Mouse (Mus musculus) hindbrain, embryonic 10.5 days (tissue): Measurements from ENCODE around the gene Arhgef19. TPM values are rescaled to one million over a fixed set of nuclear protein-coding genes. Genes with fewer than 3 reads are reported as not detected.

Source experiments
- DNase-seq: peaks from one replicate; pipeline ENCODE4 v3.0.0-alpha.2; 2017; ENCODE audit warnings: low spot score
- H3K27ac ChIP-seq: fragments of 300-500 bp; sonication (generic); 2 replicates; pipeline ENCODE4 v1.5.1; 2016; ENCODE audit warnings: mild to moderate bottlenecking, moderate library complexity
- H3K27me3 ChIP-seq: fragments of 300-500 bp; sonication (generic); 2 replicates; pipeline ENCODE4 v1.6.1; 2016; ENCODE audit warnings: mild to moderate bottlenecking; ENCODE audit not compliant: poor library complexity, insufficient read depth, severe bottlenecking
- H3K36me3 ChIP-seq: fragments of 300-500 bp; sonication (generic); 2 replicates; pipeline ENCODE4 v1.6.1; 2016; ENCODE audit warnings: mild to moderate bottlenecking, moderate library complexity
- H3K4me1 ChIP-seq: fragments of 300-500 bp; sonication (generic); replicated peaks from 2 replicates; pipeline ENCODE4 v1.6.1; 2016; ENCODE audit warnings: mild to moderate bottlenecking
- H3K4me3 ChIP-seq: fragments of 300-500 bp; sonication (generic); 2 replicates; pipeline ENCODE4 v1.5.1; 2016; ENCODE audit warnings: mild to moderate bottlenecking, moderate library complexity
- H3K9me3 ChIP-seq: fragments of 300-500 bp; sonication (generic); 2 replicates; pipeline ENCODE4 v1.6.1; 2016; ENCODE audit warnings: mild to moderate bottlenecking, moderate library complexity
- WGBS: fragments of 180-500 bp; shearing (Covaris S2); methylation state at CpG from one replicate; pipeline ENCODE4 v1.1.7; 2016; 5-methylcytosine and 5-hydroxymethylcytosine counted together
- polyA plus RNA-seq: library from polyadenylated mRNA; unstranded; fragments of >200 nt; fragmentation: Nextera tagmentation; extraction: Ambion mirVana; gene quantifications from 2 replicates; pipeline ENCODE4 v1.2.1, GENCODE M21; 2016

The Arhgef19 gene
- polyA plus RNA-seq, 1 experiment from 2014 or later = 1.7 TPM

- WGBS = 82% methylated on average over 16 of the region's 16 CpGs
- Histone ChIP-seq H3K4me1 (peaks cover 8% of the 10 kb centered on the region), H3K4me3 (no peak overlapping the region), H3K27ac (no peak overlapping the region), H3K36me3 (0 out of 2 replicates have a peak, but pooled peaks cover 3% of the 10 kb centered on the region), H3K9me3 (no peaks in the 10 kb centered on the region), H3K27me3 (peaks cover 27% of the 10 kb centered on the region)
- DNase-seq = no peak
Measured at GRCm38 (mm10) chr4:141254234-141254633, 14.9 kb downstream of the Arhgef19 start.

GRCm38 (mm10) chr4:141257440-141257839 is 18.1 kb downstream of the Arhgef19 start:
- Histone ChIP-seq H3K27me3 (no peaks in the 10 kb centered on the region), H3K9me3 (no peaks in the 10 kb centered on the region), H3K4me1 (peaks cover 5% of the 10 kb centered on the region; the same call in 1 of the 2 replicates), H3K27ac (no peak overlapping the region), H3K36me3 (no peaks in the 10 kb centered on the region), H3K4me3 (no peak overlapping the region)
- WGBS = 65% methylated on average over 5 of the region's 5 CpGs
- DNase-seq = no peak

GRCm38 (mm10) chr4:141259413-141259812 is 20.1 kb downstream of the Arhgef19 start:
- no peak for DNase-seq
- no peak overlapping the region for H3K27ac ChIP-seq
- 81% methylated on average over 12 of the region's 12 CpGs for WGBS
- H3K36me3 ChIP-seq = no peaks in the 10 kb centered on the region
- peaks cover 5% of the 10 kb centered on the region; the same call in 1 of the 2 replicates for H3K4me1 ChIP-seq
- H3K27me3 ChIP-seq = no peaks in the 10 kb centered on the region
- H3K4me3 ChIP-seq = no peak overlapping the region
- no peaks in the 10 kb centered on the region for H3K9me3 ChIP-seq

DNA sequence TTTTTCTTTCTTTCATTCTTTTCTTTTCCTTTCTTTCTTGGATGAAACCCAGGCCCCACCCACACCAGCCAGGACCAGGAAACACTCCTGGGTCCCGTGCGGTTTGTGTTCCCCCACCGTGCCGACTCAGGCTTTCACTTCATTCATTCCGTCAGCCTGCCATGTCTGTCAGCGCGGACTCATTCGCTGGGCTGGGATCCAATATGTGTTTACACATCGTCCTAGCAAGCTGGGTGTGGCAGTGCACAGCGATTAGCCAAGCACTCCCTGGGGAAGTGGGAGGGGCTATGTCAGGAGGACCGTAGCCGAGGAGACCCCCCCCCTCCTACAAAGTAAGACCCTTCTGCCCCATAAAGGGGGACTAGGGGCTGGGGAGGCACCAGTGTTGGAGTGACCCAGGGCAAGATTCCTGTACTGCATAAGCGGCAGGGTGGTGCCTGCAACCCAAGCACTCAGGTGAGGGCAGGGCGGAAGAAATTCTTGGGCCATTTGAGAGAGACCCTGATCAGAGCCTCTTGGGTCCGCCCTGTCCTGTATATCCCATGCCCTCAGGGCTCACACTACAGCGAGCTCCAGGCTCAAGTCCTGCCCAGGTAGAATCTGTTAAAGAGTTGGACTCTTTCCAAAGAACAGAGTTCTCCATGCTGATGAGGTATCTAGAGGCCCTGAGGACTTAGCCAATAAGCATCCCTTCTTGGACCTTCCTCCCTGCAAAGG is 20.9 kb downstream of the Arhgef19 start:
- Histone ChIP-seq H3K36me3 (no peaks in the 10 kb centered on the region), H3K4me3 (no peak overlapping the region), H3K9me3 (no peaks in the 10 kb centered on the region), H3K27me3 (no peaks in the 10 kb centered on the region), H3K27ac (no peak overlapping the region), H3K4me1 (peaks cover 5% of the 10 kb centered on the region; the same call in 1 of the 2 replicates)
- no peak for DNase-seq
- 75% methylated on average over 16 of the region's 16 CpGs for WGBS

DNA sequence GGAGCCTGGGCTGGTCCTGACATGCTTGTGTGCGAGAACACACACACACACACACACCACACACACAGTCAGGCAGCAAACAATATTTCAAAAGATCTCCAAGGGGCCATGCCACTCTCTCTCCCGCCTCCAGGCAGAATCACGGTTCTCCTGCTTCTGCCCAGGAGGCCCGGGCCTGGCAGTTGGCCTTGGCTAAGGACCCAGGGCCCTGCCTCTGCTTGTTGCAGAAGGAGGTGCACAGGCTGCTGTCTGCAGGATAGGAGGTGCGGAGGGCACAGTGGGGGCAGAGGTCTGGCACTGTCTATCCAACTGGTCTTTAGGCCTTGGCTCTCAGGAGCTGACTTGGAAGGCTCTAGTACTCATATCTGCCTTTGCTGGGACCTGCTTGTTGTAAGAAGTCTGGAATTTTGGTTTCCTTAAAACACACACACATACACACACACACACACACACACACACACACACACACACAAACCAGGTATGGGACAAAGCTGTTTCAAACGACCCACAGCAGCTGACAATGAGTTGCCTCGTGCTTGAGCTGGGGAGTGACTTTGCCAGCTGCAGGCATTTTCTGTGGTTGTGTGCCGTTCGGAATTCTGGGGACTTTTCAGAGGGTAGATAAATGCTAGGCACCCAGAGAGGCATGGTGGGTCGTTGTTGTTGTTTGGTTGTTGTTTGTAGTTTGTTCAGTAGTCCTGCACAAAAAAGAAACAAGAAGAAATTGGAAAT is 23.8 kb downstream of the Arhgef19 start:
- H3K36me3 ChIP-seq = no peaks in the 10 kb centered on the region
- WGBS = 83% methylated on average over 10 of the region's 10 CpGs
- H3K4me3 ChIP-seq = no peak overlapping the region
- no peaks in the 10 kb centered on the region for H3K9me3 ChIP-seq
- no peak overlapping the region for H3K27ac ChIP-seq
- no peaks in the 10 kb centered on the region; the same call in 1 of the 2 replicates for H3K27me3 ChIP-seq
- no peak for DNase-seq
- peaks cover 5% of the 10 kb centered on the region; the same call in 1 of the 2 replicates for H3K4me1 ChIP-seq

- Histone ChIP-seq H3K36me3 (no peaks in the 10 kb centered on the region), H3K9me3 (peaks cover 8% of the 10 kb centered on the region; the same call in 1 of the 2 replicates), H3K4me1 (peaks cover 9% of the 10 kb centered on the region; the same call in 1 of the 2 replicates), H3K27me3 (peaks cover 2% of the 10 kb centered on the region; the same call in 1 of the 2 replicates), H3K4me3 (no peak overlapping the region), H3K27ac (no peak overlapping the region)
- WGBS = 89% methylated on average over 3 of the region's 3 CpGs
- DNase-seq = no peak
Measured at GRCm38 (mm10) chr4:141265979-141266637, 26.8 kb downstream of the Arhgef19 start.

DNA sequence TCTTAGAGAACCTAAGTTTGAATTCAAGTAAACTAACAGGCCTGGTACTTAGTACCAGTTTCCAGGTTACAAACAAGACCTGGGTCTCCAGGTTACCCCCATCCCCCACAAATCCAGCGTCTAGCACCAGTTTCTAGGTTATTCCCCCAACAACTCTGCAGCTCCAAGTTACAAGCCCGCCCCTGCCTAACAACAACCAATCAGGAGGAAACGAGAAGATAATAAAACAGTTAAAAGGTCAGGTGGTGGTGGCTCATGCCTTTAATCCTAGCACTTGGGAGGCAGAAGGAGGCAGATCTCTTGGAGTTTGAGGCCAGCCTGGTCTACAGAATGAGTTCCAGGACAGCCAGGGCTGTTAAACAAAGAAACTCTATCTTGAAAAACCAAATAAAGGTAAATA is 28.0 kb downstream of the Arhgef19 start:
- no peak overlapping the region for H3K4me3 ChIP-seq
- peaks cover 14% of the 10 kb centered on the region for H3K27me3 ChIP-seq
- no peak overlapping the region; the same call in 1 of the 2 replicates for H3K27ac ChIP-seq
- WGBS = 75% methylated on average over 3 of the region's 3 CpGs
- peaks cover 8% of the 10 kb centered on the region; the same call in 1 of the 2 replicates for H3K9me3 ChIP-seq
- peaks cover 14% of the 10 kb centered on the region; the same call in 1 of the 2 replicates for H3K4me1 ChIP-seq
- no peak for DNase-seq
- no peaks in the 10 kb centered on the region for H3K36me3 ChIP-seq

- peaks cover 16% of the 10 kb centered on the region; the same call in 1 of the 2 replicates for H3K4me1 ChIP-seq
- no peaks in the 10 kb centered on the region for H3K36me3 ChIP-seq
- H3K4me3 ChIP-seq = no peak overlapping the region
- peaks cover 20% of the 10 kb centered on the region for H3K27me3 ChIP-seq
- peak; percentile 69 for DNase-seq
- WGBS = 48% methylated on average over 9 of the region's 9 CpGs
- H3K9me3 ChIP-seq = peaks cover 8% of the 10 kb centered on the region; the same call in 1 of the 2 replicates
- no peak overlapping the region for H3K27ac ChIP-seq
Measured at GRCm38 (mm10) chr4:141267837-141268236, 28.5 kb downstream of the Arhgef19 start.

- H3K4me1 ChIP-seq = peaks cover 21% of the 10 kb centered on the region
- 85% methylated on average over 4 of the region's 4 CpGs for WGBS
- no peaks in the 10 kb centered on the region for H3K36me3 ChIP-seq
- peaks cover 22% of the 10 kb centered on the region for H3K27me3 ChIP-seq
- no peak for DNase-seq
- peaks cover 8% of the 10 kb centered on the region; the same call in 1 of the 2 replicates for H3K9me3 ChIP-seq
- no peak overlapping the region for H3K27ac ChIP-seq
- H3K4me3 ChIP-seq = no peak overlapping the region
Measured at GRCm38 (mm10) chr4:141268350-141268749, 29.1 kb downstream of the Arhgef19 start.

GRCm38 (mm10) chr4:141269080-141269479 is 29.8 kb downstream of the Arhgef19 start:
- Histone ChIP-seq H3K36me3 (no peaks in the 10 kb centered on the region), H3K4me3 (no peak overlapping the region), H3K4me1 (peaks cover 28% of the 10 kb centered on the region), H3K27ac (no peak overlapping the region), H3K9me3 (peaks cover 8% of the 10 kb centered on the region; the same call in 1 of the 2 replicates), H3K27me3 (peaks cover 22% of the 10 kb centered on the region)
- WGBS = 84% methylated on average over 6 of the region's 6 CpGs
- no peak for DNase-seq

- Histone ChIP-seq H3K27ac (peak overlapping the region; percentile 23; the same call in 1 of the 2 replicates), H3K4me1 (peaks cover 41% of the 10 kb centered on the region), H3K36me3 (no peaks in the 10 kb centered on the region), H3K4me3 (no peak overlapping the region), H3K27me3 (peaks cover 29% of the 10 kb centered on the region), H3K9me3 (peaks cover 8% of the 10 kb centered on the region; the same call in 1 of the 2 replicates)
- WGBS = 60% methylated on average over 15 of the region's 15 CpGs
- DNase-seq = no peak
Measured at GRCm38 (mm10) chr4:141270201-141270940, 31.1 kb downstream of the Arhgef19 start.

GRCm38 (mm10) chr4:141271228-141271627 is 31.9 kb downstream of the Arhgef19 start:
- Histone ChIP-seq H3K4me1 (peaks cover 48% of the 10 kb centered on the region), H3K36me3 (no peaks in the 10 kb centered on the region), H3K4me3 (no peak overlapping the region), H3K27ac (no peak overlapping the region), H3K9me3 (peaks cover 8% of the 10 kb centered on the region; the same call in 1 of the 2 replicates), H3K27me3 (peaks cover 36% of the 10 kb centered on the region)
- DNase-seq = no peak
- 75% methylated on average over 7 of the region's 7 CpGs for WGBS
